Mouse (Mus musculus) ES-CJ7 (cell line): Measurements from ENCODE around the gene S1pr3.

Experiments used
- DNase-seq: peaks from one replicate; pipeline ENCODE4 v3.0.0; 2011; ENCODE audit warnings: low read depth, low spot score

Gene S1pr3

DNA sequence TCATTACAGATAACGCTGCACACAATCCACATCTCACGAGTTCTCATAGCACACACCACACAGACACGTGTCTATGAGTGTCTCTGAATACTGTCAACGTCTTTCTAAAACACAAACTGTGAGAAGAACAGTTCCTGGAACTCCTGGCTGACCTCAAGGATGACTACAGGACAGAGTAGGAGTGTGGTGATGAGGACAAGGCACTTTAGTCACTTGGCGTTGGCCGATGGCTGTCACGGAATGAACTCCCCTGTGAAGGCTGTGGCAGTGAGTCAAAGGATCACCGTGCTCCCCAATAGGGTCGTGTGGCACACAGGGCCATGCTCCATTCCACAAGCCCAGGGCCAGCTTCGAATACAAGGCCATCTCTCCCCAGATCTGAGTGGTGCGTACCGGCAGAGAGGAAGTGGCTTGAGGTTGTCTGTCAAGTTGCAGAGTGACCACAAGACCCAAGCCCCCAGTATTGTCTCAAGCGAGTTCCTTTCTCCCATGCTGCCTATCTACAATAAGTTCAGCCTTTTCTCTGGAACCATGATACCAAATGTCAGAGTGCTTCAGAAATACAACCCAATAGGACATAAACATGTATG, 2.6 kb upstream of the S1pr3 start:
- no peak for DNase-seq

GRCm38 (mm10) chr13:51407541-51408217, 760 bp upstream of the S1pr3 start:
- no peak for DNase-seq

DNA sequence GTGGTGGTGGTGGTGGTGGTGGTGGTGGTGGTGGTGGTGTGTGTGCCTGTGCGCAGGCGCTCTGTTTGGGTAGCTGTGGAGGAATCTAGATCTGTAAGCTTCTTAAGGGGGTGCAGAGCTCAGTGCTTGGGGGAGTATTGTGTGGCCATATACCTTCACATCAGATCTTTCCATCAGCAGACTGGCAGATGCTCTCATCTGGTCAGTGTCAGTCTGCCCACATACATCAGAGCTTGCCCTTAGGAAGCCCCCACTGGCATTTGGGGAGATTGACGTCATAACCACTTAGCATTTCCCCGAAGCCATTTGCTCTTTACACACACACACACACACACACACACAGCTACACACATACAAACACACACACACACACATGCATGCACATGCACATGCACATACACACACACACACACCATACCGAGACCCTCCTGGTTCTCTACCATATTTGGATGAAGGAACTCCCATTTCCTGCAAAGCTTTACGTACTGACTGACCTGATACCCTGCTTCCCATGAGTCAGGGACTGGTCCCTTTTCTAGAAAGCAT, 1.6 kb downstream of the S1pr3 start:
- no peak for DNase-seq

DNA sequence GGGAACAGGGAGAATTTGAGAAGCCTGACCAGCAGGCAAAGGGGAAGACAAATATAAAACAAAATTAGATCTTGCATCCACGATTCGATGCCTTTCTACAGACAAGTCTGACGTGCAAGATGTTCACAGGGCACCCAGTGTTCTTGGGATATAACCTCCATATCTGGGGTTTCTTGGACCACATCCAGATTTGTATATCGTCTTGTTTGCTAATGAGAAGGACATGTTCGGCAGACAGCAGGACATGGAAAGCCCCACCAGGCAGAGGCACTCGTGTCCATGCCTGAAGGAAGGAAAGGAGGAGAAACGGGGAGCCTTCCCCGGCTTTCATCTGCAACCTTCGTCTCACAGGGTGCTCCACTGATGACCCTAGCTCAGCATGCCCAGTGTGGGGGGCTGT, 2.8 kb downstream of the S1pr3 start:
- no peak for DNase-seq

DNA sequence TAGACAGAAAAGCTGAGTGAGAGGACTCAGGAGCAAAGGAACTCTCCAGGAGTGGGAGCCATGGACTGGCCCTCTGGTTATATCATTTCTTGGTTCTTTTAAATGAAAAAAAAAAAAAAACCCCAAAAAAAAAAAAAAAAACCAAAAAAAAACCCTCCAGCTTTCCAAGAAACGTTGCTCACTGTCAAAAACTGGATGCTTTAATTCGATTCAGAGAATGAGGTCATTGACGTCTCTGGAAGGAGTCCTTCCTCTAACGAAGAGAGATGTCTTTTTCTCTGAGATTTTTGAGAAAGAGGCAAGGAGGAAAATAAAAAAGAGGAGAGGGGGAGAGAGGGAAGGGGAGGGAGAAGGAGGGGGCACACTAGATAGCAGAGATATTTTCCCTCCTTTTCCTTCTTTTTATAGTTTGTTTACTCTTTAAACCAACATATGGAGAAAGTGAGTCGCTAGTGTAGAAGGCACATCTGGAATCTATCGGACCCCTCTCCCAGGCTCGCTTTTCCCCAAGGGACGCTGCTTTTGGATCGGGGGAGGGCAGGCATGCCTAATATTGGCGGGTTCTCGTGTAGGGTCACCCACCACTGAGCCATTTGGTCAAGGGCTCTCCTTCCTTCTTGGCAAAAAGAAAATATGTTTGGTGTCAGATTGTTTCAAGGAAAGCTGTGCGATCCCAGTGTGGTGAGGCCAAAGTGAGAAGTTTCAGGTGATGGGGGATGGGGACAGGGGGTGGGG, 3.4 kb downstream of the S1pr3 start:
- DNase-seq: no peak

DNA sequence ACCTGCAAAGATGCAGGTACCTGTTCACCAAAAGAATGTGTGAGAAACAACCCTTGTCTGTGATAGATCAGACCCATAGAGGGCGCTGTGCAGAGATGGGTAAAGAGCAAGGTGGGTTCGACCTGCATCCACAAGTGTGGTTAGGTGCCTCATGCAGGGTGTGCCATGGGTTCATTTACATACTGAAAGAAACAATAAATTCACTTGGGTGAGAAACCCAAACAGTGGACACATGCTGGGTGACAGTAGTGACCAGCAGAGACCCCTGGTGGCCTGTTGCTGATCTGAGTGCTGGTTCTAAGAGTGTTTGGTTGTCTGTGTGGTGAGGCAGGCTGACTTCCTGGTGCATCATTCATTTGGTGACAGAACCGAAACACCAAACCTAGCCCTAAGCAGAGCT, 5.0 kb downstream of the S1pr3 start:
- DNase-seq: peak; percentile 72

- DNase-seq: no peak
These were observed 8.3 kb downstream of the S1pr3 start for GRCm38 (mm10) chr13:51416727-51417126.

GRCm38 (mm10) chr13:51417796-51418195, 9.4 kb downstream of the S1pr3 start:
- no peak for DNase-seq

DNA sequence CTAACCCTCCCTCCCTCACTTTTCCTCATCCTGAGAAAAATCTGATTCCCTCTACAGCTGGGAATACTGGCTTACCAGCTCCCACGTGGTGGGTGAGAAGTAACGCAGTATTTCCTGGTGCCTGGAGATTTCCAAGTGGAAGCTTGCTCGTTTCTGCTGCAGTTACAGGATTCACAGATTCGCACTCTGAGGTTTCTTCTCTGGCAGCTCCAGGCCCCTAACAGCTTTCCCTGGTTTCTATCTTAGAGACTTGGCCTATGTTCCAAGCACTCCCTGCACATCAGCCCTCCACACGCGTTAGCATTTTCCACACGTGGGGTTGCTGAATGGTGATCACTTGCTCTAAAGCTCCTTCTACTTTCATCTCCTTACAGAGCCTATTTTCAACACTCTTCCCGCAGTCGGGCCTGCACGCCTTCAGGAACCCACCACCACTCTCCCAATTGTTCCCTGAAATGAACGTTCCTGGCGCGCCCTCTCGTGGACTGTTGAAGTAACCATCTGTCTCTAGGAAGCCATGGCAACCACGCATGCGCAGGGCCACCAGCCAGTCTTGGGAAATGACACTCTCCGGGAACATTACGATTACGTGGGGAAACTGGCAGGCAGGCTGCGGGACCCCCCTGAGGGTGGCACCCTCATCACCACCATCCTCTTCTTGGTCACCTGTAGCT, 10.0 kb downstream of the S1pr3 start:
- peak; percentile 92 for DNase-seq

- DNase-seq: no peak
These were observed 10.6 kb downstream of the S1pr3 start for GRCm38 (mm10) chr13:51418942-51419451.

- DNase-seq: no peak
These were observed 11.1 kb downstream of the S1pr3 start for GRCm38 (mm10) chr13:51419501-51419900.

DNA sequence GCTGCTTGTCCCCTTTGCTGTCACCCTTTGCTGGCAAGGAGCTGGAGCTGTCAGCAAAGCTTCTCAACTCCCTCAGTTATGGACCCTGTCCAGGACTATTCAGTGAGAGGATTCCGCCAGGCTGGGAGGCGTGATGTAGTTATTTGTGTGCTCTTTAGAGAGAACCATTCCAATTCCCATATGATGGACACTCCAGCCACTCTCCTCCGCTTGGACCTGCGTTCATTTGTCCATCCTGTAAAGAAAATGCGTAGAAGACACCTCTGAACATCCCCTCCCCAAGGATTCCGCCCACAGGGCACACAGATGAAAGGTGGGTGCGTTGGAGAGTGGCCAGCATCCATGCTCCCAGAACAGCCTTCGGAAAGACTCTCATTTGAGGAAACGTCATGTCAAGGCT, 12.4 kb downstream of the S1pr3 start:
- no peak for DNase-seq

DNA sequence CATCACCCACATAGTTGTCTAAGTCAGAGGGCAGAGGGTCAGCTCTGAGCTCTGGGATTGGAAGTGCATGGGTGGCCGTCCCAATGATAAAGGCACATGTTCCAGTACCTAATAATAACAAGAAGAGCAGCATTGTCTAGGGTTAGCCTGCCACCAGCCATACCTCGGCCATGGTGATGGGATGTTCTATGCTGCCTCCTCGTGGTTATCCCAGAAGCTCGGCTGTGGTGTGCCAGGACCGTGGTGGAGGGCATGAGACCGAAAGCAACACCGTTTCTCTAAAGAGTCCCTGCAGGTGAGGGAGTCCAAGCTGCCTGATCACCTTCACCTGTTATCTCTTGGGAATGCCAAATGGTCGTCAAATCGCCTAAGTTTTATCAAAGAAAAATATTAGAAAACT, 15.2 kb downstream of the S1pr3 start:
- no peak for DNase-seq

DNA sequence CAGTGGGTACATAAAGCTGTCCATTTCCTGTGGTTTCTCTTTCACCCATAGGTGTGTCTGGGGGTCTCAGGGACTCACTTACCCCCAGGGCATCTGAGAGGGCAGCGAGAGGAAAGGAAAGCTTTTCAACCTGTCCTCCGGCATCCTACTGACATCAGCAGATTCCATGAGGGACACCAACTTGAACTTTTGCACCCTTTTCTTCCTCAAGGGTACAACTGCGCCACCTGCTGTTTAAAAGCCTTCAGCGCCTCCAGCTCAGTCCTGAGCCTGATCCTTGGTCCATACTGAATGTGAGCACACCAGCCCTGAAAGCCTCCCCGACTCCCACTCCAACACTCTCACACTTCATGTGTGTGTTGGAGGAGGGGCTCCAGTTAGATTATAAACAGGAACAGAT, 16.2 kb downstream of the S1pr3 start:
- DNase-seq: peak; percentile 79

- no peak for DNase-seq
These were observed 17.4 kb downstream of the S1pr3 start for GRCm38 (mm10) chr13:51425662-51426443.

DNA sequence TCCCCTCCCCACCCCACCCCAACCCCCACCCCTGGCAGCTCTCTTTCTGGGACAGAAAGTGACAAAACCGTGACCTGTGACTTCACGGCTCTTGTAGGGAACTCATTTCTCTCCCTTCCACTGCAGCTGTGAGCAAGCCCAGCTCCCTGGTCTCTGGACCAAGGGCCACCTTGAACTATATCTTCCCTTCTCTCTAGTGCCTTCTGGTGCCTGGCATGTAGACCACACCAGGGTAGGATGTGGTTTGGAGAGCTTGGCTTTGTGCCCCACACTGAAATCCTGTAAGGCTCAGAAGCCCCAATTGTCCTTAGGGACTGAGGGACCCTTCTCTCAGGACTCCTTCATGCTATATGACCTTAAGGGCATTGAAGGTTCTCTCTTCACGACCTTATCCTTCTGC, 24.9 kb downstream of the S1pr3 start:
- DNase-seq: no peak

- DNase-seq: peak; percentile 68
These were observed 26.0 kb downstream of the S1pr3 start for GRCm38 (mm10) chr13:51434460-51434859.

DNA sequence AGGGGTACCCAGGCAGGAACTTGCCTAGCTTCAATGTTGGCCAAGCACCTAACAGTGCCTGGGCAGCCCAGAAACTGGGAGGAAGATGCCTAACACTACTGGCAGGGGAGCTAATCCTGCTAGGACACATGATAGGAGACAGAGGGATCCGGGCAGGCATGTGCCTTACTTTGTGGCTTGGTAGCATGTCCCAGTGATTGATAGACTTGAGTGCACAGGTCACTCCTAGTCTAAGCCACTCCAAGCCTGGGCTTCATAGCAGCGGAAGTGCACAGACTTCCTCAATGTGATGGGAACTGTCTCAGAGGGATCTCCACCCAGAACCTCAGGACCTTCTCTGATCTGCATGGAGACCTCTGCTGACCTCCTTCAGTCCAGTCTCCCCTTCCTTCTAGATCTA, 26.7 kb downstream of the S1pr3 start:
- no peak for DNase-seq

DNA sequence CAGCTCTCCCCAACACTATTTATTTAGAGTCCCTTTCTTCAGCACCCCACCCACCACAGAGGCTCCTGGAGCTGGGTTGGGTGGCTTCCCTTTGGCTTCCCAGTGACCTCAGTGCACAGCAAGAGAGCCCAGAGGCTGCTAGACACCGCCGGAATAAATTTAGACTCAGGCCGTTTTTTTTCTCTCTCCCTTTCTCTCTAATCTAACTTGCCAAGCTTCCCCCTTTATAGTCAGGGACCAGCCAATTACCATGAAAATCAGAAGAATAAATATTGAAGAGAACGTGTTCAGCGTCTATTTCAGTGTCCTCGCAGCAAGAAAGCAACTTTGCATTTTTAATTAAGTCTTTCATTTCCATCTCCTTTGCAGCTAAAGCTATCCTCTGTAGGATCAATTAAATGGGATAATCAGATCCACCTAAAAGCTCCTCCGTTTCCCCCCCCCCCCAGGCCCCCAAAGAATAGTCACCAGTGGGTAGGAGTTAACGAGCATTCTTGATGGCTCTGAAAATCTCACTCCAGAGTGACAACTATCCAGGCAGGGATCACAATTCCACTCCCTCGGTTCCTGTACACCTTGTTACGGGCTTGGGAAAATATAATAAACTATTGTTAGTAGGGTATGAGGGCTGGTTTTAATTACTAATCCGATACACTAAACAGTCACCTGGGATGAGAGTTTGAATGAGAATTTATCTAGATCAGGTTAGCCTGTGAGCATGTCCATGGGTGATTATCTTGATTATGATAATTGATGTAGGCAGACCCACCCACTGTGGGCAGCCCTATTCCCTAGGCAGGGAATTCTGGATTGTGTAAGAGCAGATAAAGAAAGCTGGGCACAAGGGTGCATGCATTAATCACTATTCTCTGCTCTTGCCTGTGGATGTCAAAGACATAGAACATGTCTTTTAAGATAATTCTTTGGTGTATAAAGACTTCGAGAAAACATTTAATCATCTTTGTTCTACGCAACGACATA, 29.0 kb downstream of the S1pr3 start:
- DNase-seq: no peak

DNA sequence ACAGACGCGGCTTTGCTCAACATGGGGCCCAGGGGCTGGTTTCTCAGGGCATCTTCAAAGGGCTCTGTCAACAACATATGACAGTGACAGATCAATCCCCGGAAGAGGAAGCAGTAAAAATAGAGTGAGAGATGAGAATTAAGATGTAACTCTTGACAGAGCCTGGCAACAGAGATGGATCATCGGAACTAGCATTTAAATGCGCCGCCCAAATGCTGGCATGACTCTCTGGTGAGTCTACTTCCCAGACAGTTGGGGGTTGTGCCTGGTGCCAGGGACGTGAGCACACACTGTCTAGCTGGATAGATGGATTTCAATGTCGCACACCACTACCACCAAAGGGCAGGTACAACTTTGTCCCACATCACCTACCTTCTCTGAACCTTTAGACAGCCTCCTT, 34.5 kb downstream of the S1pr3 start:
- no peak for DNase-seq
